Mouse (Mus musculus): Measurements from ENCODE around the gene Ssrp1. TPM values are rescaled to one million over a fixed set of nuclear protein-coding genes. Genes with fewer than 3 reads are reported as not detected.
A peak's percentile ranks its signal among the peaks of the same experiment; 100 is the strongest.

The Ssrp1 gene
- total and polyA plus RNA-seq, 3 experiments = 239 to 875 (median 420) TPM

GRCm38 (mm10) chr2:85061107-85061541, 24.1 kb downstream of the Ssrp1 start:
- DNase-seq (ENCODE audit: low read depth, low spot score) = peak; percentile 47
- H3K9me3 ChIP-seq (replicated peaks; ENCODE audit: insufficient read depth, low read length) = no peaks in the 10 kb centered on the region
- H3K27ac ChIP-seq (ENCODE audit: control insufficient read depth, low read depth, low read length) = no peak overlapping the region
- H3K4me1 ChIP-seq (ENCODE audit: control insufficient read depth in 1 of 2, insufficient read depth in 2 of 2, low read length in 2 of 2) = peaks cover 0 to 7% of the 10 kb centered on the region in 2 experiments; a peak in 3 of 4 replicates
- TF ChIP-seq CHD2 (IDR thresholded peaks at IDR 0.05; ENCODE audit: low read length) (no peak), MAFK (IDR thresholded peaks at IDR 0.05; ENCODE audit: borderline replicate concordance, low read depth, low read length) (no peak), UBTF (IDR thresholded peaks at IDR 0.05; ENCODE audit: borderline replicate concordance, insufficient read depth, low read depth, low read length) (no peak), USF2 (IDR thresholded peaks at IDR 0.05; ENCODE audit: borderline replicate concordance in 1 of 2, insufficient read depth in 1 of 2, low read depth in 1 of 2, low read length in 2 of 2) (no peak), POLR2AphosphoS5 (IDR thresholded peaks at IDR 0.05; ENCODE audit: borderline replicate concordance, low read depth, low read length) (no peak), NRF1 (IDR thresholded peaks at IDR 0.05; ENCODE audit: insufficient read depth, low read depth, low read length, poor library complexity, severe bottlenecking) (no peak), MYB (IDR thresholded peaks at IDR 0.05; ENCODE audit: low read depth, low read length) (no peak), JUND (IDR thresholded peaks at IDR 0.05; ENCODE audit: low read depth, low read length) (no peak), CTCF (IDR thresholded peaks at IDR 0.05 in 2 of 3, conservative IDR thresholded peaks at IDR 0.05 in 1 of 3; ENCODE audit: control insufficient read depth in 1 of 3, insufficient read depth in 1 of 3, low read depth in 2 of 3, low read length in 3 of 3, poor library complexity in 1 of 3, severe bottlenecking in 1 of 3) (no peak), MAX (IDR thresholded peaks at IDR 0.05; ENCODE audit: low read length) (no peak), RCOR1 (IDR thresholded peaks at IDR 0.05; ENCODE audit: low read depth, low read length) (no peak), HCFC1 (IDR thresholded peaks at IDR 0.05; ENCODE audit: low read depth, low read length) (no peak), ZMIZ1 (IDR thresholded peaks at IDR 0.05; ENCODE audit: low read depth, low read length) (no peak), TCF12 (IDR thresholded peaks at IDR 0.05; ENCODE audit: low read depth, low read length) (no peak), RAD21 (IDR thresholded peaks at IDR 0.05; ENCODE audit: low read depth, low read length) (no peak), CHD1 (IDR thresholded peaks at IDR 0.05; ENCODE audit: low read depth, low read length) (no peak), MEF2A (IDR thresholded peaks at IDR 0.05; ENCODE audit: extremely low read depth, insufficient replicate concordance, low read depth, low read length, poor library complexity, severe bottlenecking) (no peak), GABPA (IDR thresholded peaks at IDR 0.05; ENCODE audit: low read depth, low read length) (no peak), ZC3H11A (IDR thresholded peaks at IDR 0.05; ENCODE audit: low read depth, low read length) (no peak), MYC (IDR thresholded peaks at IDR 0.05; ENCODE audit: low read depth, low read length) (no peak)
- H3K36me3 ChIP-seq (ENCODE audit: control insufficient read depth in 1 of 2, insufficient read depth in 2 of 2, low read length in 2 of 2) = peaks cover 0 to 2% of the 10 kb centered on the region in 2 experiments; a peak in 2 of 4 replicates
- peak overlapping the region; percentile 67 for H3K9ac ChIP-seq (ENCODE audit: control insufficient read depth, low read depth, low read length, poor library complexity, severe bottlenecking)
- H3K79me2 ChIP-seq (ENCODE audit: control insufficient read depth, insufficient read depth, low read length, poor library complexity) = no peaks in the 10 kb centered on the region; the same call in 1 of the 2 replicates
- H3K4me3 ChIP-seq (ENCODE audit: control insufficient read depth in 1 of 2, insufficient read depth in 1 of 2, low read depth in 2 of 2, low read length in 2 of 2) = peak overlapping the region; percentile 65 to 80
- H3K27me3 ChIP-seq (ENCODE audit: control insufficient read depth in 1 of 2, insufficient read depth in 2 of 2, low read length in 2 of 2) = no peaks in the 10 kb centered on the region
